Mouse (Mus musculus): ENCODE measurements around the gene Chsy1. TPM values are rescaled to one million over a fixed set of nuclear protein-coding genes. Genes with fewer than 3 reads are reported as not detected.

The Chsy1 gene
- polyA plus RNA-seq, 1 experiment from 2014 or later, result 13.3 TPM

DNA sequence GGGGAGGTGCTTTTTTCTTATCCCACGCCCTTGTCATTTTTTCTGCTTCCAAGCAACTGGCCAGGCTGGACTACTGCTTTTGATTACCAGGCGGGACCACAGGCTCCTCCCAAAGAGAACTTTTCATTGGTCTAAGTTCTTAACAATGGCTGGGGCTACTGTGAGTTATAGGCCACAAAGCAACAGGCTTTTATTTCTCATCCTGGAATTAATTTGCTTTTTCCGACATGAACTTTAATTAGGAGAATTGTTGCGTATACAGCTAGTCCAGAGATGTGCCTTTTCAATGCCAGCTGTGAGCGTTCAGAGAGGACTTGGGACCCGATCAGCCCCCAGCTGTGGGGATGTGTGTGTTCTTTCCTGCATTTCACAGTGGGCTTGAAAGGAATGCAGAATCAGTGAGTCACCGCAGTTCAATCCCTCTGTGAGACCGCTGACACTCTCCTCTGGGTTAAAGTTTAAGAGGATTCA, 113.3 kb downstream of the Chsy1 start:
- H3K27me3 ChIP-seq, result no peaks in the 10 kb centered on the region
- H3K9me3 ChIP-seq, result no peaks in the 10 kb centered on the region
- no peak overlapping the region for H3K27ac ChIP-seq (replicated peaks)
- H3K4me3 ChIP-seq, result no peak overlapping the region
- no peak overlapping the region for H3K4me2 ChIP-seq (replicated peaks)
- H3K4me1 ChIP-seq, result peaks cover 5% of the 10 kb centered on the region; the same call in 1 of the 2 replicates
- no peak overlapping the region for H3K9ac ChIP-seq (replicated peaks)
- no peak for ATAC-seq (replicated peaks)
- 10% methylated on average over 8 of the region's 8 CpGs for WGBS
- H3K36me3 ChIP-seq, result no peaks in the 10 kb centered on the region

Other genes with a start within 250 kb of the Chsy1 start
- gene Pcsk6, start 247.8 kb upstream of the Chsy1 start, polyA plus RNA-seq (2015; fragmentation: Nextera tagmentation; extraction: Ambion mirVana), result 0.71 and 1.0 TPM in 2 replicates
- gene Gm45213, start 65.9 kb upstream of the Chsy1 start, polyA plus RNA-seq (2015; fragmentation: Nextera tagmentation; extraction: Ambion mirVana), result not detected in 2 replicates
- 147 and 156 TPM in 2 replicates for gene Snrpa1, start 50.5 kb upstream of the Chsy1 start, polyA plus RNA-seq (2015; fragmentation: Nextera tagmentation; extraction: Ambion mirVana)
- gene Selenos, start 29.9 kb upstream of the Chsy1 start, polyA plus RNA-seq (2015; fragmentation: Nextera tagmentation; extraction: Ambion mirVana), result 77.9 and 81.0 TPM in 2 replicates

All from forebrain, embryonic 15.5 days (tissue).